In genomic region chr4:47138967-47139777, GRCm38 (mm10) we compare ENCODE assay signal across 8 mouse cellular contexts. TPM values are rescaled to one million over a fixed set of nuclear protein-coding genes. Genes with fewer than 3 reads are reported as not detected.
A peak's percentile ranks its signal among the peaks of the same experiment; 100 is the strongest.
DNase-seq lines count a peak whose midpoint lies in the region; ATAC-seq lines count a peak whose summit lies in the region.

No protein-coding gene starts in this region.

- peak overlapping the region; percentile 10; the same call in 1 of the 2 replicates for H3K27ac ChIP-seq in heart, embryonic 15.5 days
- H3K27ac ChIP-seq in limb, embryonic 10.5 days = peak overlapping the region; percentile 72

- 41% methylated on average over 9 of the region's 9 CpGs for WGBS in heart, embryonic 15.5 days
- 22% methylated on average over 9 of the region's 9 CpGs for WGBS in limb, embryonic 10.5 days

- H3K4me3 ChIP-seq in heart, embryonic 15.5 days = no peak overlapping the region
- 0 out of 2 replicates have a peak overlapping the region, but pooled peaks have one; percentile 10 for H3K4me3 ChIP-seq in limb, embryonic 10.5 days

- H3K9me3 ChIP-seq in heart, embryonic 15.5 days (replicated peaks) = no peaks in the 10 kb centered on the region
- no peaks in the 10 kb centered on the region for H3K9me3 ChIP-seq in limb, embryonic 10.5 days (replicated peaks)

- H3K9ac ChIP-seq in heart, embryonic 15.5 days = no peak overlapping the region

- 0 out of 2 replicates have a peak, but pooled peaks have one; percentile 28 for ATAC-seq in heart, embryonic 15.5 days (replicated peaks; ENCODE audit: insufficient number of reproducible peaks, insufficient read depth, low FRiP score, low read depth)
- no peak for ATAC-seq in erythroblast, adult 5-6 weeks (replicated peaks; ENCODE audit: low FRiP score, poor library complexity, severe bottlenecking)

- peaks cover 12% of the 10 kb centered on the region for H3K4me1 ChIP-seq in heart, embryonic 15.5 days (replicated peaks)
- peaks cover 31% of the 10 kb centered on the region for H3K4me1 ChIP-seq in limb, embryonic 10.5 days

- H3K27me3 ChIP-seq in heart, embryonic 15.5 days = no peaks in the 10 kb centered on the region
- H3K27me3 ChIP-seq in limb, embryonic 10.5 days (ENCODE audit: low read depth, poor library complexity, severe bottlenecking) = no peaks in the 10 kb centered on the region

- H3K4me2 ChIP-seq in heart, embryonic 15.5 days = no peak overlapping the region

- peak; percentile 56 to 76 for DNase-seq in adrenal gland, adult (ENCODE audit: inconsistent age in 2 of 2, low spot score in 1 of 2)
- DNase-seq in adrenal gland, postnatal 4 days (ENCODE audit: low spot score in 2 of 2) = no peak
- DNase-seq in adrenal gland, postnatal 10 days = peak; percentile 54
- DNase-seq in limb, embryonic 10.5 days (ENCODE audit: low spot score) = peak; percentile 48
- DNase-seq in thymus, adult 18-20 months = no peak
- no peak for DNase-seq in layer of hippocampus, postnatal 14 days (ENCODE audit: low spot score in 2 of 2)

- H3K36me3 ChIP-seq in heart, embryonic 15.5 days = no peaks in the 10 kb centered on the region
- H3K36me3 ChIP-seq in limb, embryonic 10.5 days = no peaks in the 10 kb centered on the region

RNA-seq across cellular contexts. Expression of gene Galnt12, which starts 47.5 kb away (rescaled TPM):
- total RNA-seq in adrenal gland, postnatal 4 days (2021) = 1 to 10 TPM; 2.1 to 4.0 TPM
- 1 to 10 TPM; 1.1 to 2.2 TPM for total RNA-seq in adrenal gland, postnatal 10 days (2021)
- 2.1 and 5.1 TPM in 2 replicates for polyA plus RNA-seq in heart, embryonic 15.5 days (2015; fragmentation: Nextera tagmentation; extraction: Ambion mirVana)
- 2.2 and 2.9 TPM in 2 replicates for polyA plus RNA-seq in limb, embryonic 10.5 days (2016; fragmentation: Nextera tagmentation; extraction: Ambion mirVana)
- total RNA-seq in layer of hippocampus, postnatal 14 days (2021) = under 1 TPM; 0.92 to 0.95 TPM
- total RNA-seq in erythroblast, adult 5-6 weeks (2015; ENCODE audit: low replicate concordance) = not detected in 2 replicates
- not detected in 2 replicates for total RNA-seq in erythroblast, adult 5-6 weeks (2017; ENCODE audit: low replicate concordance)

Comparison
In these comparisons a context has a peak if more than half of its experiments do, and no peak if none do; other contexts are left out.
1. DNase-seq: peak in adrenal gland, adult (2 of 2), adrenal gland, postnatal 10 days (single experiment) and limb, embryonic 10.5 days (single experiment); none in adrenal gland, postnatal 4 days (0 of 2), thymus, adult 18-20 months (0 of 2) and layer of hippocampus, postnatal 14 days (0 of 2).